Mouse (Mus musculus) liver, adult 2 months (tissue): Measurements from ENCODE around the gene 1810009J06Rik. TPM values are rescaled to one million over a fixed set of nuclear protein-coding genes. Genes with fewer than 3 reads are reported as not detected.

ENCODE experiments used
- DNase-seq: peaks from one replicate; pipeline ENCODE4 v3.0.0-alpha.2; 2011; ENCODE audit warnings: low read depth, low spot score; ENCODE audit errors: extremely low read depth
- H3K27ac ChIP-seq: fragments of 200-500 bp; replicated peaks from 2 replicates; pipeline ENCODE4 v1.5.1; 2012; ENCODE audit warnings: low read depth, mild to moderate bottlenecking, control low read depth, inconsistent platforms, low read length; ENCODE audit not compliant: insufficient read depth
- H3K27me3 ChIP-seq: fragments of 200-500 bp; 2 replicates; pipeline ENCODE4 v1.6.1; 2012; ENCODE audit warnings: mild to moderate bottlenecking, moderate library complexity, low read length, inconsistent platforms; ENCODE audit not compliant: control insufficient read depth, insufficient read depth
- H3K36me3 ChIP-seq: fragments of 200-500 bp; 2 replicates; pipeline ENCODE4 v1.6.1; 2012; ENCODE audit warnings: low read length, inconsistent platforms; ENCODE audit not compliant: control insufficient read depth, insufficient read depth
- H3K4me1 ChIP-seq: fragments of 200-500 bp; 2 replicates; pipeline ENCODE4 v1.6.1; 2011; ENCODE audit warnings: low read length; ENCODE audit not compliant: control insufficient read depth, insufficient read depth
- H3K4me3 ChIP-seq: fragments of 200-500 bp; 2 replicates; pipeline ENCODE4 v1.5.1; 2011; ENCODE audit warnings: low read depth, mild to moderate bottlenecking, control low read depth, low read length, moderate library complexity; ENCODE audit not compliant: insufficient read depth
- H3K79me2 ChIP-seq: fragments of 200-500 bp; 2 replicates; pipeline ENCODE4 v1.6.1; 2012; ENCODE audit warnings: inconsistent platforms, mild to moderate bottlenecking, low read length, moderate library complexity; ENCODE audit not compliant: control insufficient read depth, insufficient read depth
- H3K9ac ChIP-seq: fragments of 200-500 bp; 2 replicates; pipeline ENCODE4 v1.6.1; 2012; ENCODE audit warnings: low read depth, mild to moderate bottlenecking, control low read depth, inconsistent platforms, low read length
- CTCF ChIP-seq: fragments of 200-500 bp; IDR thresholded peaks from 2 replicates; pipeline ENCODE4 v1.5.1; 2011; ENCODE audit warnings: low read depth, low read length, control low read depth
- POLR2A ChIP-seq: fragments of 200-500 bp; IDR thresholded peaks from 2 replicates; pipeline ENCODE4 v1.6.1; 2011; ENCODE audit warnings: low read length, control low read depth; ENCODE audit not compliant: insufficient read depth; ENCODE audit errors: extremely low read depth
- WGBS: fragments of 180-500 bp; shearing (Covaris S2); methylation state at CpG from one replicate; pipeline ENCODE4 v1.1.7; 2018; 5-methylcytosine and 5-hydroxymethylcytosine counted together
- polyA plus RNA-seq: library from polyadenylated mRNA; depleted of rRNA; stranded (reverse); fragments of >200 nt; gene quantifications from 2 replicates; pipeline ENCODE4 v1.2.3, GENCODE M21; 2012; rRNA removed
- total RNA-seq: library from RNA; depleted of rRNA; stranded (reverse); fragments of >200 nt; gene quantifications from 2 replicates; pipeline ENCODE4 v1.2.3, GENCODE M21; 2014; rRNA removed

1810009J06Rik gene
- total and polyA plus RNA-seq, 2 experiments = not detected

- DNase-seq = no peak
- no peaks in the 10 kb centered on the region for H3K36me3 ChIP-seq
- no peak overlapping the region for H3K9ac ChIP-seq
- TF ChIP-seq POLR2A (no peak), CTCF (no peak)
- H3K27ac ChIP-seq = no peak overlapping the region
- no peaks in the 10 kb centered on the region for H3K4me1 ChIP-seq
- WGBS = 69% methylated on average over 4 of the region's 4 CpGs
- no peak overlapping the region for H3K4me3 ChIP-seq
- H3K79me2 ChIP-seq = no peaks in the 10 kb centered on the region
- H3K27me3 ChIP-seq = no peaks in the 10 kb centered on the region
Measured at GRCm38 (mm10) chr6:41015065-41015464, 50.5 kb downstream of the 1810009J06Rik start.

Other genes starting within 250 kb of the 1810009J06Rik start
- gene Moxd2, start 77.3 kb upstream of the 1810009J06Rik start, total RNA-seq = not detected in 2 replicates
- not detected in 2 replicates for gene Moxd2, start 77.3 kb upstream of the 1810009J06Rik start, polyA plus RNA-seq
- not detected in 2 replicates for gene Prss58, start 64.4 kb upstream of the 1810009J06Rik start, total RNA-seq
- gene Prss58, start 64.4 kb upstream of the 1810009J06Rik start, polyA plus RNA-seq = not detected in 2 replicates
- not detected in 2 replicates for gene 1700074P13Rik, start 24.2 kb upstream of the 1810009J06Rik start, total RNA-seq
- not detected in 2 replicates for gene 1700074P13Rik, start 24.2 kb upstream of the 1810009J06Rik start, polyA plus RNA-seq
- gene Gm4744, start 12.9 kb upstream of the 1810009J06Rik start, total RNA-seq = not detected in 2 replicates
- not detected in 2 replicates for gene Gm4744, start 12.9 kb upstream of the 1810009J06Rik start, polyA plus RNA-seq
- not detected in 2 replicates for gene Gm2663, start 34.7 kb downstream of the 1810009J06Rik start, total RNA-seq
- gene Gm2663, start 34.7 kb downstream of the 1810009J06Rik start, polyA plus RNA-seq = not detected in 2 replicates
- 8.5 and 43.8 TPM in 2 replicates for gene 2210010C04Rik, start 70.8 kb downstream of the 1810009J06Rik start, total RNA-seq
- 0.22 and 0.25 TPM in 2 replicates for gene 2210010C04Rik, start 70.8 kb downstream of the 1810009J06Rik start, polyA plus RNA-seq